Mouse (Mus musculus) heart, embryonic 15.5 days (tissue): ENCODE data around the gene Pdia5. TPM values are rescaled to one million over a fixed set of nuclear protein-coding genes. Genes with fewer than 3 reads are reported as not detected.

ENCODE experiments used
- ATAC-seq: fragments of 200-750 bp; cut with Nextera tagmentation; replicated peaks from 2 replicates; pipeline ENCODE4 v1.8.0; 2017; ENCODE audit warnings: low read depth, moderate TSS enrichment; ENCODE audit not compliant: insufficient number of reproducible peaks, insufficient read depth, low FRiP score
- H3K27ac ChIP-seq: fragments of 300-500 bp; sonication (generic); 2 replicates; pipeline ENCODE4 v1.5.1; 2015; ENCODE audit warnings: mild to moderate bottlenecking, inconsistent platforms
- H3K27me3 ChIP-seq: fragments of 300-500 bp; sonication (generic); 2 replicates; pipeline ENCODE4 v1.6.1; 2015; ENCODE audit warnings: inconsistent platforms
- H3K36me3 ChIP-seq: fragments of 300-500 bp; sonication (generic); 2 replicates; pipeline ENCODE4 v1.6.1; 2015; ENCODE audit warnings: mild to moderate bottlenecking, inconsistent platforms
- H3K4me1 ChIP-seq: fragments of 300-500 bp; sonication (generic); replicated peaks from 2 replicates; pipeline ENCODE4 v1.6.1; 2015; ENCODE audit warnings: inconsistent platforms
- H3K4me2 ChIP-seq: fragments of 300-500 bp; sonication (generic); 2 replicates; pipeline ENCODE4 v1.6.1; 2015; ENCODE audit warnings: inconsistent platforms, mild to moderate bottlenecking, moderate library complexity
- H3K4me3 ChIP-seq: fragments of 300-500 bp; sonication (generic); 2 replicates; pipeline ENCODE4 v1.5.1; 2015; ENCODE audit warnings: mild to moderate bottlenecking, inconsistent platforms
- H3K9ac ChIP-seq: fragments of 300-500 bp; sonication (generic); 2 replicates; pipeline ENCODE4 v1.6.1; 2015; ENCODE audit warnings: mild to moderate bottlenecking, inconsistent platforms
- H3K9me3 ChIP-seq: fragments of 300-500 bp; sonication (generic); replicated peaks from 2 replicates; pipeline ENCODE4 v1.6.1; 2016; ENCODE audit warnings: inconsistent platforms
- WGBS: fragments of 180-500 bp; shearing (Covaris S2); methylation state at CpG from one replicate; pipeline ENCODE4 v1.1.7; 2015; ENCODE audit warnings: mixed read lengths; 5-methylcytosine and 5-hydroxymethylcytosine counted together
- polyA plus RNA-seq: library from polyadenylated mRNA; unstranded; fragments of >200 nt; fragmentation: Nextera tagmentation; extraction: Ambion mirVana; gene quantifications from 2 replicates; pipeline ENCODE4 v1.2.1, GENCODE M21; 2015

Pdia5 gene
- polyA plus RNA-seq, 1 experiment from 2014 or later = 26.7 TPM

GRCm38 (mm10) chr16:35505786-35506185 lies 15.1 kb upstream of the Pdia5 start:
- Histone ChIP-seq H3K9ac (no peak overlapping the region), H3K4me2 (no peak overlapping the region), H3K36me3 (no peaks in the 10 kb centered on the region), H3K9me3 (no peaks in the 10 kb centered on the region), H3K27ac (no peak overlapping the region), H3K27me3 (no peaks in the 10 kb centered on the region), H3K4me1 (peaks cover 6% of the 10 kb centered on the region), H3K4me3 (no peak overlapping the region)
- no peak for ATAC-seq
- WGBS = 85% methylated on average over 4 of the region's 4 CpGs

- H3K4me3 ChIP-seq = no peak overlapping the region
- 80% methylated on average over 8 of the region's 8 CpGs for WGBS
- no peak for ATAC-seq
- no peak overlapping the region for H3K27ac ChIP-seq
- no peak overlapping the region for H3K4me2 ChIP-seq
- H3K36me3 ChIP-seq = no peaks in the 10 kb centered on the region
- H3K9ac ChIP-seq = no peak overlapping the region
- H3K4me1 ChIP-seq = peaks cover 3% of the 10 kb centered on the region
- no peaks in the 10 kb centered on the region for H3K9me3 ChIP-seq
- H3K27me3 ChIP-seq = no peaks in the 10 kb centered on the region
Measured at GRCm38 (mm10) chr16:35504266-35504665, 13.6 kb upstream of the Pdia5 start.

- Histone ChIP-seq H3K27ac (no peak overlapping the region), H3K36me3 (no peaks in the 10 kb centered on the region), H3K4me1 (peaks cover 3% of the 10 kb centered on the region; the same call in 1 of the 2 replicates), H3K9ac (no peak overlapping the region), H3K4me3 (no peak overlapping the region), H3K4me2 (no peak overlapping the region; the same call in 1 of the 2 replicates), H3K27me3 (no peaks in the 10 kb centered on the region), H3K9me3 (no peaks in the 10 kb centered on the region)
- WGBS = 44% methylated on average over 11 of the region's 11 CpGs
- ATAC-seq = no peak
Measured at GRCm38 (mm10) chr16:35502456-35502855, 11.8 kb upstream of the Pdia5 start.

GRCm38 (mm10) chr16:35501106-35501760 lies 10.6 kb upstream of the Pdia5 start:
- H3K36me3 ChIP-seq = no peaks in the 10 kb centered on the region
- no peak overlapping the region for H3K27ac ChIP-seq
- ATAC-seq = no peak
- peaks cover 3% of the 10 kb centered on the region; the same call in 1 of the 2 replicates for H3K4me1 ChIP-seq
- no peaks in the 10 kb centered on the region for H3K27me3 ChIP-seq
- H3K9ac ChIP-seq = no peak overlapping the region
- WGBS = 62% methylated on average over 4 of the region's 4 CpGs
- H3K4me2 ChIP-seq = no peak overlapping the region
- H3K4me3 ChIP-seq = no peak overlapping the region
- no peaks in the 10 kb centered on the region for H3K9me3 ChIP-seq

- Histone ChIP-seq H3K4me2 (no peak overlapping the region), H3K4me3 (no peak overlapping the region), H3K4me1 (peaks cover 3% of the 10 kb centered on the region; the same call in 1 of the 2 replicates), H3K9me3 (no peaks in the 10 kb centered on the region), H3K9ac (no peak overlapping the region), H3K27ac (no peak overlapping the region), H3K27me3 (no peaks in the 10 kb centered on the region), H3K36me3 (no peaks in the 10 kb centered on the region)
- WGBS = 90% methylated on average over 3 of the region's 3 CpGs
- ATAC-seq = no peak
Measured at GRCm38 (mm10) chr16:35500342-35500741, 9.7 kb upstream of the Pdia5 start.

GRCm38 (mm10) chr16:35489793-35490192 lies 880 bp downstream of the Pdia5 start:
- no peak overlapping the region for H3K27ac ChIP-seq
- ATAC-seq = no peak
- peak overlapping the region; percentile 82 for H3K4me3 ChIP-seq
- no peaks in the 10 kb centered on the region for H3K36me3 ChIP-seq
- no peaks in the 10 kb centered on the region for H3K27me3 ChIP-seq
- peaks cover 32% of the 10 kb centered on the region for H3K4me1 ChIP-seq
- H3K9ac ChIP-seq = peak overlapping the region; percentile 75
- WGBS = 8% methylated on average over 10 of the region's 10 CpGs
- H3K9me3 ChIP-seq = no peaks in the 10 kb centered on the region
- peak overlapping the region; percentile 98 for H3K4me2 ChIP-seq

- WGBS = 60% methylated on average over 10 of the region's 10 CpGs
Measured at GRCm38 (mm10) chr16:35489066-35489718, 1.5 kb downstream of the Pdia5 start.

GRCm38 (mm10) chr16:35487776-35488175 lies 2.9 kb downstream of the Pdia5 start:
- no peak overlapping the region for H3K4me2 ChIP-seq
- H3K27me3 ChIP-seq = no peaks in the 10 kb centered on the region
- no peak overlapping the region for H3K27ac ChIP-seq
- no peaks in the 10 kb centered on the region for H3K36me3 ChIP-seq
- WGBS = 93% methylated on average over 4 of the region's 4 CpGs
- no peak overlapping the region for H3K9ac ChIP-seq
- no peaks in the 10 kb centered on the region for H3K9me3 ChIP-seq
- no peak for ATAC-seq
- H3K4me3 ChIP-seq = no peak overlapping the region
- peaks cover 32% of the 10 kb centered on the region for H3K4me1 ChIP-seq

More at GRCm38 (mm10) chr16:35489066-35489718, 1.5 kb downstream of the Pdia5 start:
- Histone ChIP-seq H3K9ac (no peak overlapping the region), H3K27me3 (no peaks in the 10 kb centered on the region), H3K4me2 (peak overlapping the region; percentile 98), H3K36me3 (no peaks in the 10 kb centered on the region), H3K4me3 (peak overlapping the region; percentile 82), H3K9me3 (no peaks in the 10 kb centered on the region), H3K4me1 (peaks cover 32% of the 10 kb centered on the region), H3K27ac (no peak overlapping the region)
- ATAC-seq = no peak

GRCm38 (mm10) chr16:35487056-35487455 lies 3.6 kb downstream of the Pdia5 start:
- H3K36me3 ChIP-seq = no peaks in the 10 kb centered on the region
- H3K4me3 ChIP-seq = no peak overlapping the region
- no peak overlapping the region for H3K9ac ChIP-seq
- no peaks in the 10 kb centered on the region for H3K27me3 ChIP-seq
- H3K4me2 ChIP-seq = no peak overlapping the region
- 71% methylated on average over 4 of the region's 4 CpGs for WGBS
- no peak for ATAC-seq
- peaks cover 32% of the 10 kb centered on the region for H3K4me1 ChIP-seq
- no peaks in the 10 kb centered on the region for H3K9me3 ChIP-seq
- H3K27ac ChIP-seq = no peak overlapping the region

GRCm38 (mm10) chr16:35485711-35486110 lies 5.0 kb downstream of the Pdia5 start:
- H3K4me3 ChIP-seq = no peak overlapping the region
- H3K4me1 ChIP-seq = peaks cover 28% of the 10 kb centered on the region
- 67% methylated on average over 9 of the region's 9 CpGs for WGBS
- ATAC-seq = no peak
- no peaks in the 10 kb centered on the region for H3K9me3 ChIP-seq
- no peak overlapping the region for H3K4me2 ChIP-seq
- H3K9ac ChIP-seq = no peak overlapping the region
- H3K27ac ChIP-seq = no peak overlapping the region
- no peaks in the 10 kb centered on the region for H3K27me3 ChIP-seq
- H3K36me3 ChIP-seq = no peaks in the 10 kb centered on the region

GRCm38 (mm10) chr16:35484526-35485233 lies 6.0 kb downstream of the Pdia5 start:
- Histone ChIP-seq H3K36me3 (no peaks in the 10 kb centered on the region), H3K4me2 (no peak overlapping the region), H3K9me3 (no peaks in the 10 kb centered on the region), H3K27me3 (no peaks in the 10 kb centered on the region), H3K27ac (no peak overlapping the region), H3K4me1 (peaks cover 27% of the 10 kb centered on the region), H3K4me3 (no peak overlapping the region), H3K9ac (no peak overlapping the region)
- no peak for ATAC-seq
- 76% methylated on average over 8 of the region's 8 CpGs for WGBS
